Mouse (Mus musculus) neural tube, embryonic 13.5 days (tissue): ENCODE results near the gene Kcna10. TPM values are rescaled to one million over a fixed set of nuclear protein-coding genes. Genes with fewer than 3 reads are reported as not detected.

Source experiments
- ATAC-seq: fragments of 200-750 bp; cut with Nextera tagmentation; 2 replicates; pipeline ENCODE4 v1.8.0; 2017; ENCODE audit warnings: low read depth, mild to moderate bottlenecking, moderate TSS enrichment, moderate library complexity
- H3K27ac ChIP-seq: fragments of 300-500 bp; sonication (generic); replicated peaks from 2 replicates; pipeline ENCODE4 v1.5.1; 2015; ENCODE audit warnings: moderate library complexity, mild to moderate bottlenecking, inconsistent platforms
- H3K27me3 ChIP-seq: fragments of 300-500 bp; sonication (generic); 2 replicates; pipeline ENCODE4 v1.6.1; 2015; ENCODE audit warnings: mild to moderate bottlenecking, inconsistent platforms
- H3K36me3 ChIP-seq: fragments of 300-500 bp; sonication (generic); 2 replicates; pipeline ENCODE4 v1.6.1; 2015; ENCODE audit warnings: mild to moderate bottlenecking, inconsistent platforms
- H3K4me1 ChIP-seq: fragments of 300-500 bp; sonication (generic); replicated peaks from 2 replicates; pipeline ENCODE4 v1.6.1; 2015; ENCODE audit warnings: inconsistent platforms
- H3K4me2 ChIP-seq: fragments of 300-500 bp; sonication (generic); 2 replicates; pipeline ENCODE4 v1.6.1; 2015; ENCODE audit warnings: inconsistent platforms, mild to moderate bottlenecking, moderate library complexity
- H3K4me3 ChIP-seq: fragments of 300-500 bp; sonication (generic); 2 replicates; pipeline ENCODE4 v1.5.1; 2015; ENCODE audit warnings: mild to moderate bottlenecking, inconsistent platforms
- H3K9ac ChIP-seq: fragments of 300-500 bp; sonication (generic); 2 replicates; pipeline ENCODE4 v1.6.1; 2015; ENCODE audit warnings: moderate library complexity, mild to moderate bottlenecking, inconsistent platforms
- H3K9me3 ChIP-seq: fragments of 300-500 bp; sonication (generic); 2 replicates; pipeline ENCODE4 v1.6.1; 2016; ENCODE audit warnings: inconsistent platforms
- WGBS: fragments of 180-500 bp; shearing (Covaris S2); methylation state at CpG from one replicate; pipeline ENCODE4 v1.1.7; 2015; 5-methylcytosine and 5-hydroxymethylcytosine counted together
- polyA plus RNA-seq: library from polyadenylated mRNA; unstranded; fragments of >200 nt; fragmentation: Nextera tagmentation; extraction: Ambion mirVana; gene quantifications from 2 replicates; pipeline ENCODE4 v1.2.1, GENCODE M21; 2015

Kcna10 gene
- polyA plus RNA-seq, 1 experiment from 2014 or later: not detected

DNA sequence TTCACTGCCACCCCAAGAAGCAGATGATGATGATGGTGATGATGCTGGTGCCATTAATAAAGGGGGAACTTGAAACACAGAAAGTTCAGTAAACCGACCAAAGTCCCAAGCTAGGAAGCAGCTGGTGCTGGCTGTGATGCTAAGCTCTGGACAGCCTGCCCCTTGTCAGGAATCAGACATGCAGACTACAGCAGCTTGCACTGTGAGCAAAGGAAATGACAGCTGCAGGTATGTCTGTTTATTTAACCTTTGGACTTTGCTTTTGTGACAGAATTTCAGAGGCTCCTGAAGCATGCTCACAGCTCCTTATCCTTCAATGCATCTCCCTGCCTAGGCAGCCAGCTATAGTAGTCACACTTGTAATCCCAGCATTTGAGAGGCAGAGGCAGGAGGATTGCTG is 47.7 kb downstream of the Kcna10 start, which contains the start of gene A630076J17Rik:
TSS of gene A630076J17Rik (plus strand) at position 88 of the 400 bp plus-strand sequence.
- ATAC-seq: no peak
- WGBS: 50% methylated on average over 1 of the region's 1 CpGs

GRCm38 (mm10) chr3:107231202-107231601 is 48.3 kb downstream of the Kcna10 start:
- Histone ChIP-seq H3K27me3 (peaks cover 14% of the 10 kb centered on the region), H3K4me2 (no peak overlapping the region), H3K4me1 (no peaks in the 10 kb centered on the region), H3K9me3 (no peaks in the 10 kb centered on the region), H3K36me3 (no peaks in the 10 kb centered on the region), H3K27ac (no peak overlapping the region), H3K9ac (0 out of 2 replicates have a peak overlapping the region, but pooled peaks have one; percentile 23), H3K4me3 (no peak overlapping the region)
- no peak for ATAC-seq
- 59% methylated on average over 4 of the region's 4 CpGs for WGBS

More for the DNA sequence above, 47.7 kb downstream of the Kcna10 start, which contains the start of gene A630076J17Rik:
- Histone ChIP-seq H3K36me3 (no peaks in the 10 kb centered on the region), H3K27ac (no peak within 1 kb of the TSS), H3K4me2 (no peak within 1 kb of the TSS), H3K4me3 (no peak within 1 kb of the TSS), H3K4me1 (no peaks in the 10 kb centered on the region), H3K9me3 (no peaks in the 10 kb centered on the region), H3K27me3 (peaks cover 14% of the 10 kb centered on the region), H3K9ac (0 out of 2 replicates have a peak within 1 kb of the TSS, but pooled peaks have one; percentile 23)

- H3K4me2 ChIP-seq: no peak overlapping the region
- ATAC-seq: peak; percentile 29; the same call in 1 of the 2 replicates
- no peaks in the 10 kb centered on the region for H3K9me3 ChIP-seq
- peaks cover 14% of the 10 kb centered on the region for H3K27me3 ChIP-seq
- H3K36me3 ChIP-seq: no peaks in the 10 kb centered on the region
- 9% methylated on average over 11 of the region's 11 CpGs for WGBS
- H3K4me3 ChIP-seq: no peak overlapping the region
- H3K4me1 ChIP-seq: no peaks in the 10 kb centered on the region
- no peak overlapping the region for H3K27ac ChIP-seq
- peak overlapping the region; percentile 38; the same call in 1 of the 2 replicates for H3K9ac ChIP-seq
Measured at GRCm38 (mm10) chr3:107233351-107233813, 50.5 kb downstream of the Kcna10 start.

- Histone ChIP-seq H3K27me3 (peaks cover 14% of the 10 kb centered on the region), H3K9ac (no peak overlapping the region), H3K27ac (no peak overlapping the region), H3K4me1 (no peaks in the 10 kb centered on the region), H3K4me3 (no peak overlapping the region), H3K4me2 (no peak overlapping the region), H3K36me3 (no peaks in the 10 kb centered on the region), H3K9me3 (no peaks in the 10 kb centered on the region)
- ATAC-seq: peak; percentile 44
- WGBS: 29% methylated on average over 2 of the region's 2 CpGs
Measured at GRCm38 (mm10) chr3:107233945-107234344, 51.1 kb downstream of the Kcna10 start.

GRCm38 (mm10) chr3:107238051-107238450 is 55.2 kb downstream of the Kcna10 start:
- WGBS: 31% methylated on average over 2 of the region's 2 CpGs
- H3K4me1 ChIP-seq: peaks cover 6% of the 10 kb centered on the region; the same call in 1 of the 2 replicates
- no peak for ATAC-seq
- no peaks in the 10 kb centered on the region for H3K9me3 ChIP-seq
- H3K9ac ChIP-seq: no peak overlapping the region
- H3K27me3 ChIP-seq: peaks cover 3% of the 10 kb centered on the region; the same call in 1 of the 2 replicates
- H3K27ac ChIP-seq: no peak overlapping the region
- no peak overlapping the region for H3K4me3 ChIP-seq
- H3K4me2 ChIP-seq: no peak overlapping the region
- H3K36me3 ChIP-seq: no peaks in the 10 kb centered on the region

- Histone ChIP-seq H3K27ac (no peak overlapping the region), H3K27me3 (no peaks in the 10 kb centered on the region; the same call in 1 of the 2 replicates), H3K4me3 (no peak overlapping the region), H3K9ac (no peak overlapping the region), H3K4me1 (peaks cover 6% of the 10 kb centered on the region; the same call in 1 of the 2 replicates), H3K36me3 (no peaks in the 10 kb centered on the region), H3K4me2 (no peak overlapping the region), H3K9me3 (no peaks in the 10 kb centered on the region)
- ATAC-seq: no peak
- 85% methylated on average over 8 of the region's 8 CpGs for WGBS
Measured at GRCm38 (mm10) chr3:107238471-107238980, 55.7 kb downstream of the Kcna10 start.

GRCm38 (mm10) chr3:107239607-107240006 is 56.8 kb downstream of the Kcna10 start, which contains the start of gene Prok1:
Prok1 (minus strand) TSS chr3:107239707.
- Histone ChIP-seq H3K27me3 (peaks cover 5% of the 10 kb centered on the region; the same call in 1 of the 2 replicates), H3K9me3 (no peaks in the 10 kb centered on the region), H3K4me3 (no peak within 1 kb of the TSS), H3K27ac (no peak within 1 kb of the TSS), H3K4me2 (no peak within 1 kb of the TSS), H3K4me1 (peaks cover 6% of the 10 kb centered on the region; the same call in 1 of the 2 replicates), H3K9ac (no peak within 1 kb of the TSS), H3K36me3 (no peaks in the 10 kb centered on the region)
- no peak for ATAC-seq
- 87% methylated on average over 9 of the region's 9 CpGs for WGBS

DNA sequence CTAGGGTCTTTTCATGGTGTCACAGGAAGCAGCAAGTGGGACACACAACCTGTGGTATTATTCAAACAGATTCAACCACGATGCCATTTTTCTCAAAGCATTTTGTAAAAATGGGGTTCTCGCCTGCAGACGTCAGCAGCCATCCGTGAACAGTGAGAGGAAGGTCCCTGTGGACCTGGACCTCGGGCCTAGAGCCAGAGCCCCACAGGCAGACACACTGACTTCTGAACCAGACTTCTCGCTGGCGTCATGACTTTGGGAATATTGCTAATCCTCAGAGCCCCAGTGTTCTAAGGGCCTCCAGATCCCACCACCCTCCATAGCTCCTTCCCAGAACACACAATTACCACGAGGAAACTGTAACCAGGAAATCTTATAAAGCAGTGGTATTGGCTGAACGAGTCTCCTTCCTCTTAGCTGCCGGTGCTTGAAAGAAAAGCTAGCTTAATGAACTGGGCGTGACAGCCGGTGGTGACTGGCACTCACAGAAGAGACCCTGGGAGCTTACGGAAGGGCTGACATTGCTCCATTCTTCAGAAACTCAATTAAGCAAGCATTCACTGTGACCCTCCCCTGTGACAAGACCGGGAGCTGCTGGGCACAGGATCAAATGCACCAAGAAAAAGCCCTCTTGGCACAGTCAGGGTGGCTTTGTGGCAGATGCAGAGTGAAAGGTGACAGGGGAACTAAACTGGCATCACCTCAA is 58.7 kb downstream of the Kcna10 start:
- Histone ChIP-seq H3K9me3 (no peaks in the 10 kb centered on the region), H3K4me1 (peaks cover 6% of the 10 kb centered on the region; the same call in 1 of the 2 replicates), H3K9ac (no peak overlapping the region), H3K27me3 (0 out of 2 replicates have a peak, but pooled peaks cover 5% of the 10 kb centered on the region), H3K4me3 (no peak overlapping the region), H3K27ac (no peak overlapping the region), H3K4me2 (no peak overlapping the region), H3K36me3 (no peaks in the 10 kb centered on the region)
- 38% methylated on average over 14 of the region's 14 CpGs for WGBS
- ATAC-seq: no peak

Other genes with a start within 250 kb of the Kcna10 start
- gene Kcna3, start 146.9 kb upstream of the Kcna10 start, polyA plus RNA-seq: 2.8 and 3.9 TPM in 2 replicates
- 1.5 and 1.9 TPM in 2 replicates for gene Kcna2, start 81.9 kb upstream of the Kcna10 start, polyA plus RNA-seq
- gene Cym, start 38.7 kb downstream of the Kcna10 start, polyA plus RNA-seq: 0.27 and 1.2 TPM in 2 replicates
- not detected in 2 replicates for gene A630076J17Rik, start 47.6 kb downstream of the Kcna10 start, polyA plus RNA-seq
- not detected in 2 replicates for gene Prok1, start 56.7 kb downstream of the Kcna10 start, polyA plus RNA-seq
- gene Lamtor5, start 95.8 kb downstream of the Kcna10 start, polyA plus RNA-seq: 220 and 227 TPM in 2 replicates
- 1.9 and 2.0 TPM in 2 replicates for gene Slc16a4, start 108.2 kb downstream of the Kcna10 start, polyA plus RNA-seq
- gene Rbm15, start 150.6 kb downstream of the Kcna10 start, polyA plus RNA-seq: 8.4 TPM in 2 replicates